Mouse (Mus musculus) retina, embryonic 14.5 days (tissue): Measurements from ENCODE around the gene Ttll5.

Experiments used
- DNase-seq: peaks from one replicate; pipeline ENCODE4 v3.0.0-alpha.2; 2015; ENCODE audit warnings: low spot score

The Ttll5 gene

DNA sequence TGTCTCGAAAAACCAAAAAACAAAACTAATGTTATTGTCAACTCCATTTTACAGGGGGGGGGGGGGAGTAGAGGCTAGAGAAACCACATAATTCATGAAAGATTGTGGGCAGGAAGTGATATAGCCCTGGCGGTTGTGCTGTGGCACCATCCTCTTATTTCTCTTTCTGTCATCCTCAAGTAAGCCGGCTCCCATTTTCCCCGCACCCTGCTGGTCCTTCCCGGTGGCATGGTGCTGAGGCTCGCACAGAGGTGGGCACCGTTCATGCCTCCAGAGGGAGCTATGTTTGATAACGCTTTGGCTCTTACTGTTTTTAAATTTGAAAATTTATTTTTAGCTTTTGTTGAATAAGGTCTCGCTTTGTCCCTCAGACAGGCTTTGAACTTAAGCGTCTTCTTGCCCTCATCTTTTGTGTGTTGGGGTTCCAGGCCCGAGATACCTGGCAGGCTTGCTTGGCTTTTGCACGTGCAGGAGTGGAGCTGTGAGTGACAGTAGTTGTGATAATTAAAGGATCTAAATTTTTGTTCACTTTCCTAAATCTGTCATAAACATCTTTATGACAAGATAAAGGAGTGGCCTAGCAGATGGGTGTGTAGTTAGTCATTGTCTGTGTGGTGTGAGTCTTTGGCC is 15.0 kb downstream of the Ttll5 start:
- no peak for DNase-seq

DNA sequence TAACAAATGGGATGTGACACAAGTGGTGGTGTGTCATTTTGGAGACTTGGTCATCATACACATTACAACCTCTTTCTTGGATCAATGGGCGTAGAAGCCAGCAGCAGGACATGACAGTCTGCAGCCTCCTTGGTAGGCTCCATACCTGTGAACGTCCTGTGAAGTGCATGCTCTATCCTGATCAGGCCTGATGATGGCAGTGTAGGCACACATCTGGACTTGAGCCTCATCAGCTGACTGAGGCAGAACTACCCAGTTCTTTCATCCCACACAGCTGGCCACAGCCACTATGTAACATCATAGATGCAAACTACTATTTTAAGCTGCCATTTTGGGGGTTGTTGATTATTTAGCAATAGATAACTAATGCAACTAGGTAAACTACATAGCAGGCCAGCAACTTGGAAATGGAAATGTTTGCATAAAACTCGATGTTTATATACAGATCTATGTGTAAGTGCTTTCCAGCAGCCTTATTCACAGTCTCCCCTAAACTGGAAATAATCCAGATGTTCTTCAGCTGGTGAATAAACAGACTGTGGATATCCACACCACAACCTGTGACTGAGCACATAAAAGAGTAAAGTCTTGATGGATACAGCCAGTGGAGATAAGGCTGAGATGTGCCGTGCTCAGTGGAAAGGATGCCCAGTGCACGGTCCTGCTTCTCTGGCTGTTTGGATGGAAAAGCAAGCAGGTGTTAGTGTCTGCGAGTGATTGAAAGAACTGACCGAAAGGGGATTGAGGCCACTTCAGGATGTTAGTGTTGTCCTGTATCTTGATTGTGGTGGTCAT is 23.9 kb downstream of the Ttll5 start:
- peak; percentile 32 for DNase-seq

DNA sequence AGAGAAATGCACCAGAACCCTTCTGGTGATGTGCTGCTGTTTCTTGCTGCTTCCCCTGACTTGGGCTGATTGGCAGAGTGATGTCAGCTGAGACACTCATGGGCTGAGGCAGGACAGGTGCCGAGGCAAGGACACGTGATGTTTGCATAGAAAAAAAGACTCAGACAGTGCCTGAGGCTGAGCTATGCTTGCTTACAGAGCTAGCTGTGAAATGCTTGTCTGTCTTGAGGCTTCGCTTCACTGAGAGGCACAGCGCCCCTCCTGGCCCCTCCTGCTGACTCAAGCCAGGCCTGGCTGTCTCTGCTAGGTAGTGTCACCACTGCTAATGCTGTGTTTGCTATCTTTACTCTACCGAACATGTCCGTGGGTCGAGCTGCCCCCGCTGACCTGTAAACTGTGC is 26.2 kb downstream of the Ttll5 start:
- no peak for DNase-seq

DNA sequence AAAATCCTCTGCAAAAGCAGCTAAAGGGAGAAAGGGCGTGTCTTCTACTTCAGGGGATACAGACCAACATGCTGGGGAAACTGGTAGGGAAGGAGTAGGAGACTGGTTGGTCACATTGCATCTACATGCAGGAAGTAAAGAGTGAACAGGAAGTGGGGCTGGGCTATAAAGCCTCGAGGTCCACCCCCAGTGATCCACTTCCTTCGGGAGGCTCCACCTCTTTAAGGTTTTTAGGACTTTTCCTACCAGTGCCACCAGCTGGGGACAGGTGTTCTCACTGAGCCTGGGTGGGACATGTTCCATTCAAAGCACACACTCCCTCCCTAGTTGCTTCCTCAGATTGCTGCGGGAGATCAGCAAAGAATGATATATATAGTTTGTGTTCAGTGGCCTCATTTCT is 29.4 kb downstream of the Ttll5 start:
- no peak for DNase-seq

DNA sequence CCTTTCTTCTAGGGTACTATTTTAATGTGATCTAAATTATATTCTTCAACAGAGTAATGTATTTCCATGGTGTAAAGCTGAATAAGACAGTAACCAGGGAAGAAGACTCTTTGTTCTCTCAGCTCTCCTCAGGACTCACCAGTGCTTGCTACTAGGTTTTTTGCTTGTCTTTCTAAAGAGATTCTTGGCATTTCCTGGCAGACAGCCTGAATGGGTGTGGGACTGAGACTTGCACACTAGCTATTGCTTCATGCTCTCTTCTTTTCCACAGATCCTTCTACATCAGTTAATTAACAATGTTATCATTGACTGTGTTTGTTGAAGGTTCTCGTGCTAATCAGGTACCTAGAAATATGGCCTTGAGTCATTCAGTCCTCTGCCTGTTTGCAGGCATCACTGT is 29.8 kb downstream of the Ttll5 start:
- no peak for DNase-seq

DNA sequence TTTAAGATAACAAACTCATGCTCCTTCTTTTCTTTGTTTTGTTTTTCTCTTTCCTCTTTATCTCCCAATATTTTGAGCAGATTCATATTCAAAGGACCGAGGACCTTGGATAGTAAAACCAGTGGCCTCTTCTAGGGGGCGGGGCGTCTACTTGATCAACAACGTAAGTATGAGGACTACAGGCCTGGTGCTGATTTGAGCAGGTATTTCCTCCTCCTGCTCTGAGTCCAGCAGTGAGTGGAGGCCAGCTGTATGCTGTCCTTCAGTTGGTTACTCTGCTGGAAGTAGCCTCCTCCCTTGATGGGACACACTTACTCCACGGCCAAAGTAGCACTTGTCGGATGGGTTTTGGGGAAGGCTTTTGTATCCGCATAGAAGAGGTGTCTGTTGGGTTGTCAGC is 32.8 kb downstream of the Ttll5 start:
- no peak for DNase-seq

DNA sequence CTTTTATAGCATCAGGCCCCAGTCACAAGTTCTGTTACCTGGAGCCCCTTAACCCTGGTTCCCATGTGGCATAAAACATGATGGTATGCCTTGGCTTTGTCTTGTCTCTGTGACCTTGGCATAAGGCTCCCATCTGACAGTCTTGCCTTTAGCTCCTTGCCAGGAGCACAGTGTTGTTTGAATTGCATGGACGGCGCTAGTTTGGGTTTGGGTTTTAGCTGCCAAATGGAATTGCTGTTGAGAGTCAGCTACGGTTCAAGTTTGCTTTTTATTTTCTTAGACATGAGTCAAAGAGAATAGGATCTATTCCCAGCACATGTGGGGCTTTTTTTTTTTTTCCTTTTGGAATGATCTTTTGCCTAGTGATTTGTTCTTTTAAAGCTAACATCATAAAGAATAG is 34.7 kb downstream of the Ttll5 start:
- DNase-seq, result no peak

DNA sequence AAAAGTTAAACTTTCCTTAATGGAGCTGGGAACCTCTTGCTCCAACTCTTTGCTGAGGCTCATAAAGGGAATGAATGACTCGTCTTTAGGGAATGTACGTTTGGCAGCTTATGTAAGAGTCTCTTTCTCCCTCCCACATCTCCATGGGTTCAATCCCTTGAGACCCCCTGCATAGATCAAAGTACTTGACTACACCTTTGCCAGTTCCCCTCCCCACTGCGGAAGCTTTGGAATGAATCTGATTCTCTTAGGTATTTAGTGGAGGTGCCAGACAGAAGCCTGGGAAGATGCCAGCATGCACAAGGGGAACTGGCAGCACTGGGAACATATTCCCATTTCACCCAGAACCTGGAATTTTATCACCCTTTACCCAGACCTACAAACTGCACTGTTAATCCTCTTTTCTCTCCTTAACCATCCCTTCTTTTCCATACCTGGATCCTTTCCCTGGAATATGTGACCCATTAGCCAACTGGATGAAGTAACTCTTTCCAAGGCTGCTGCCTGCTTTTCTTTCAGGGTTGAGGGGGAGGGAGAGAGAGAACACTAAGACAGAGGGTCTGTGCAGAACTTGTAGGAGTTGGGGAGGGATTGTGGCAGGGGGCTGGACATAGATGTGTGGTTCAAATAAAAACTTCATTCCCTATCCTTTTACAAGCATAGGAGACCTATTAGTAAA is 35.2 kb downstream of the Ttll5 start:
- DNase-seq, result no peak

DNA sequence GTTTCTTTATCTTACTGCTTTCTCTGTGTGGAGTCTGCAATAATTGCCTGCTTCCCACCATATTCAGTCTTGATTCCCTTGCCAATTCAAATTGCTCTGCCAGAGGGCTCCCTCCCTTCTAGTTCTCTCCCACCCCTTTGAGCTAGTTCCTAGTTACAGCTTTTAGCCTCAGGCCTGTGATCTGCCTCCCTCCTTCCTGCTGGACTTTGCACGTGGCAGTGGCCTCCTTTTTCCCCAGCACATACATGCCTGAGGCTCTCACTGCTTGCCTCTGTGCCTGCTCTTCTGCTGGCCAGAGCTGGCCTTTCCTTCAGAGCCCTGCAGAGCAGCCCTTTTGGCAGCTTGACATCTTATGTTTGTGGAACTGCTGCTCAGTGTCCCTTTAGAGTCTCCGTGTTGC is 38.1 kb downstream of the Ttll5 start:
- no peak for DNase-seq

DNA sequence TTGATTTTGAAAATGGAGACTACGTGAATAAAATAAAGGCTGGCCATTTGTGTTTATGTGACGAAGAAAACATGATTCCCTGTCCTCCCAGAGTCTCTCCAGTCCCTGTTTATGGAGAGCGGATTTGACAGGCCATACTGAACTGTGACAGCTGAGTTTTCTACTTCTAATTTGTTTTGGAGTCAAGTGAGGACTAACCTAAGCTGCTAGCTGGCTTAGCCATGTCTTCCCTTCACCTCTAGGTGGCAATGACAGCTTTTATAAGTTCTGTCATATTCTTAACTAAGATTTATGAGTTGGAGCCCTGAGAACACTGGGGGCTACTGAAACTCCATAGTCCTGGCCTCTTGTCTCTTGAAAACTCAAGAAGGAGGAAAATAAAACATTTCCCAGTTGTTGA is 41.1 kb downstream of the Ttll5 start:
- DNase-seq, result peak; percentile 56

DNA sequence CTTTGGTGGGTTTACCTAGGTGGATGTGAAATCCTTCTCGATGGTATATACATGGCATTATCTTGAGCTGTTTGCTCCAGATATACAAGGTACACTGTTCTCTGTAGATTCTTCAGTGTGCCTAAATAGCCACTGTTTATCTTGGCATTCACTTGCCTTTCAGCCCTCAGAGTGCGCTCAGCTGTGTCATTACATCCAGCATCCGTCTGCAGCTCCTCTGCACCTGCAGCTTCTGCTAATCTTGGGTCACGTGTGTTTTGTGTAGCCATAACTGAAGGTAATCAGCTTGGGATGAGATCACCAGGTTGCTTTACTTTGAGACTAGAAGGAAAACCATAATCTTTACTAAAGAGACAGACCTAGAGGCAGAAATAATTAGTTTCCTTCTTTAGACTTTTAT is 42.2 kb downstream of the Ttll5 start:
- no peak for DNase-seq

DNA sequence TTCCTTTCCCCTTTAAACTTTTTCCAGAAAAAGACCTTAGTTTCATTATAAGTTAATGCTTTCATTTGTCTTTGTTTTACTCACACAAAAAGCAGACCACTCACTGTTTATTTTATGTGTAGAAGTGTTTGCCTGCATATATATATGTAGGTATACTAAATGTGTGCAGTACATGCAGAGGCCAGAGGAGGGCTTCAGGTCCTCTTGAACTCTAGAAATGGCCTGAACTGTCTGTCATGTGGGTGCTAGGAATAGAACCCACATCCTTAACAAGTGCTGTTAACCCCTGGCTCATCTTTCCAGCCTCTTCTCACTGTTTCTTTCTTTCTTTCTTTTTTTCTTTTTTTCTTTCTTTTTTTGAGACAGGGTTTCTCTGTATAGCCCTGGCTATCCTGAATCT is 42.7 kb downstream of the Ttll5 start:
- DNase-seq, result peak; percentile 10

DNA sequence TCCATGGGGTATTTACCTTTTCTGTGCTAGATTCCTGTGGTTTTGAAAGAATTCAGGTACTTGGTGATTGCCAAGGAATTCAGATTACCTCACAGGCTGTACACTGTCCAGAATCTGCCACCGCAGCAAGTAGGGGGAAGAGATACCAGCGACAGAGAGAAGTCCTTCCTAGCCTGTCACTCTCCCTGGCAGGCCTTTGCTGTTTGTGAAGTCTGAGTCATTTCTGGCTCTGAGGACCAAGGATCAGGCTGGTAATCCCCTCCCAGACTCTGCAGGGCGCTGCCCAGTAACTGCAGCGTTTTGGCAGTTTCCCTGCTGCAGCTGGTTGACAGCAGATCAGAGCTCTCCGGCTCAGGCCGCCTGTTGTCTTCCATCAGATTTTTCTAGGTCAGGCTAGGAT is 45.0 kb downstream of the Ttll5 start:
- peak; percentile 57 for DNase-seq

DNA sequence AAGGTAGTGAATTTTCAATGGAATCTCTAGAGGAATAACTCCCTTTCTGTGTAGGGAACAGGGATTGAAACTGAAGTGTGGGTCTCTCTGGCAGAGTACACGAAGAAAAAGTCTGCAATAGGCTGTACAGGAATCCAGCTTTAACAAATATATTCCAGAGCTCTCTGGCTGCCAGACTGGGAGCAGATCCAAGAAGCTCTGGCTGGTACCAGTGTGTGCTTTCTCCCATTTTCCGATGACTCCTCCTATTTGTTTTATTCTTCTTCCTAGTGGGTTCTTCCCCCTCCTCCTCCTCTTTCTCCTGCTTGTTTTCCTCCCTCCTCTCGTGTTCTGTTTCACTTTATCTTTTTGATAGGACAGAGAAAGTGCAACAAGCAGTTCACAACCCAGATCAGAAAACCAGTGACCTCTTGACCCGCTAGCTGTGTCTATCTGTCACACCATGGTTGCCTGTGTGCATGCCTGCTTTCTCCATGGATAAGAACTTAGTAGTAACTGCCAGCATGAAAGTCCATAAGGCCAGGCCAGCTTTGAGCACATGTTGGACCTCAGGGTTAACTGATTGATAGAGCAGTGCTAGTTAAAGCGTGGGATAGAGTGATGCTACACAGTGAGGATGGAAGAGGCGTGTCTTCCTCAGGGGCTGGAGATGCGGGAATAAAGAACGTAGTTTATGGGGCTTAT is 55.3 kb downstream of the Ttll5 start:
- DNase-seq, result no peak

DNA sequence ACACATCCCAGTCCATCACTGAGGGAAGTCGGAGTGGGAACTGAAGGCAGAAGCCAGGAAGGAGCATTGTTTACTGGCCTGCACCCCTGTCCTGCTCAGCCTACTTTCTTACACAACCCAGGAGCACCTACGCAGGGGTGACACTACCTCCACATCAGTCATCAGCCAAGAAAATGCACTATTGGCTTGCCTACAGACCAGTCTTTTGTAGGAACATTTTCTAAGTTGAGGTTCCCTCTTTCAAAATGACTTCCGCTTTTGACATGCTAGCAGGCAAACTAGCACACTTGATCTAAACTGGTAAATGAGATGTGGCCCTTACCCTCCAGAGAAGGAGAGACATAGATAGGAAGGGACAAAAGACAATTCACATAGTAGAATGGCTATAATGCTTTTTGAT is 60.6 kb downstream of the Ttll5 start:
- DNase-seq, result no peak

DNA sequence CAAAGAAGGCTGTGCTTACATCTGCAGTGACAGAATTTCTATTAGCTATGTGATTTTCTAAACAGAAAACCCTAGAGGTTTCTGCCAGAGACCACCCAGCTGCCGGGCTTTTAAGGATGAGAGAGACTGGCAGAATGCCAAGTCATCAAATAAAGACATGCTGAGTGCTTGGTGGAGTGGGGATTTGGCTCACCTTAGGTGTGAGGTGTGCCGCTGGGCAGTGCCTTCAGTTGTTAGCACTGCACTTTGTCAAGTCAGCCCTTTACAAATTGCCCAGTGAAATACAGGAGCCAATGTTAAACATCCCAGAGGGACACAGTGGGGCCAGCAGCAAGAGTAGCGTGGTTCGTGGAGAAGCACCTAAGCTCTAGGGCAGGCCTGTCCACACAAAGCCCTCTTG is 65.6 kb downstream of the Ttll5 start:
- no peak for DNase-seq

DNA sequence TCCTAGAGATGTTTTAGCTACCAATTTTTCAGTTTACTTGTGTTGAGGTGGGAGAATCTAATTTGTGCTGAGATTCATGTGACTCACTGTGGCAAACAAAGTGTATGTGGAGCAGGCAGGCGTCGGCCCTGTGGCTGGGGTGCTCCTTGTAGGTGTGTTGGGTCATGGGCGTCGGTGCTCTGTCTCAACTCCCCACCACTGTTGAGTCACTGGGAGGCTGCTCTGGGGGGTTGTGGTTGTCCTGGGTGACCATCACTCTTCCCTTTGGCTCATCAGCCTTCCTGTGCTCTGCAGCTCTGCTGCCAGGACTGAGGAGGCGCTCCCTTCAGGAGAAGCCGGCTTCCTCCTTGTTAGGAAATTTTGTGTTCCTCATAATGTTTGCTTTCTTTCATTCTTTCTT is 79.5 kb downstream of the Ttll5 start:
- DNase-seq, result no peak

DNA sequence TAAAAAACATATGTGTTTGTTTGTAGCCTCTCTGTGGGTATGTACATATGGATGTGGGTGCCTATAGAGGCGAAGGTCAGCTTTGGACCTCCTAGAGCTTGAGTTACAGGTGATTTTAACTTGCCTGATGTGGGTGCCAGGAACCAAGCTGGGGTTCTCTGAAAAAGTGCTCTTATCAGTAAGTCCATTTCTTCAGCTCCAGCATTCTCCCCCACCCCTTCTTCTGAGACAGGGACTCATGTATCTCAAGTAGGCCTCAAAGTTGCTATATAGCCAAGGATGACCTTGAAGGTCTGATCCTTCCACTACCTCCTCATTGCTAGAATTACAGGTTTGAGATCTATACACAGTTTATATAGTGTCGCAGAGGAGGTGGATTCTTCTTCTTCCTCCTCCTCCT is 81.2 kb downstream of the Ttll5 start:
- DNase-seq, result no peak

DNA sequence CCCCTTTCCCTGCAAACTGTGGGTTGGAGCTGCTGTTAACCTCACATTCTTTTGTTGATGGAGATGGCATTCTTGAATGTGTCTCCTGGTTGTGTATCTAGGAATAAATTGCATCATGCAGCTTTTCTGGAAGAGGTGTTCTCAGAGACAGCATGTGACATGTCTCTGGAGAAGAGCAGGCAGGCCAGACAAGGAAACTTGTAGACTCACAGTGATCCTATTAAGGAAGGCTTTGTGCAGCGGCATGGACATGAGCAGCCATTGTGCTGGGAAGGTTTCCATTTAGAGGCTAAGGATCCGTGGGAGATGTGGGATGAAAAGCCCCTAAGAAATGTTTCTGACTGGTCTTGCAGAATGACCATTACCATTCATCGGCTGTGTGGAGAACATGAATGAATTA is 83.4 kb downstream of the Ttll5 start:
- DNase-seq, result no peak

DNA sequence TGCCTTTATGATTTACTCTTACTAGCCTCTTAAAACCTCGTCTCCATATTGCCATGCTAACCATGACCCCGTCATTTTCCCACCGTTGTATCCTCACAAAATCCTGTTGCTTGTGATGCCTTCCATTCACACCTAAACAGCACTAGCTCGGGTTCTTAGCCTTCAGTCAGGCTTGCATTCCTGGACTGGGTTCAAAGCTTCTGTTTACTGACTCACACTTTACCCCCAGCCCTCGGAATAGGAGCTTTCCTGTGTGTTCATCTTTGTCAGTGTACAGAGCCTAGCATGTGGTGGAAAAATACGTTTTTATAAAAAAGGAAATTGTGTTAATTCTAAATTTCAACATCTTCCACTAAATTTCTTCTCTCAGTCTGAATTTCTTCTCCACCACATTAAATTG is 86.4 kb downstream of the Ttll5 start:
- DNase-seq, result no peak

DNA sequence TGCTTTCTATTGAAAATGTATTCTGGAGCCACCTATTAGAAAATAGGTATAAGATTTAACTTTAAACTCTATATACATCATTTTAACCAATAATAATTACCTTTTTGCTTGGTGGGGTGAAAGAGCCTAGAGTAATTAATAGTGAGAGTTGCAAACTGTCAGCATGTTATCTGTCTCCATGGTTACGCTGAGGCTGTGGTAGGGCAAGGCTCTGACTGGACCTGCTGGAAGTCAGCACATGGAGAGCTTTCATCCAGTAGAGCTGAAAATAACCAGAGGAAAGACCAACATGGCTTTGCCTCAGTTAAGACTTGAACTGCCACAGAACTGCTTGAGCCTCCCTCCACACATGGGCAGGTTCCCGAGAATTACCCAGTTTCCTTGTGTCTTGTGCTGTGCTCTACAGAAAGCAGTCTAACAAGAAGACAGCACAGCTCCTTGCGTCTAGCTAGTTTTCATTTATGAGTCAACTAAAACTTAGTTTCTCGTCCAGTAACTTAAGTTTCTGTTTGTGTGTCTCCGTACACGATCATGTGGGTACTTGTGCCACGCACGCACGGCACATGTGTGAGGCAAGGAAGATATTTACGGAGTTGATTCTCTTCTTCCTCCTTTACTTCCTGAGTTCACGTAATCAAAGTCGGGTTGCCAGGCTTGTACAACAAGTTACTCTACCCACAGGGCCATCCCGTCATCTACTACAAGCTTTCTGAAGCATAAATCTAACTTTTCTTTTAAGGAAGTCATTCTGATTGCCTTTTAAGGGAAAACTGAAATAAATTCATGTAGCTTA is 88.4 kb downstream of the Ttll5 start:
- DNase-seq, result peak; percentile 16

DNA sequence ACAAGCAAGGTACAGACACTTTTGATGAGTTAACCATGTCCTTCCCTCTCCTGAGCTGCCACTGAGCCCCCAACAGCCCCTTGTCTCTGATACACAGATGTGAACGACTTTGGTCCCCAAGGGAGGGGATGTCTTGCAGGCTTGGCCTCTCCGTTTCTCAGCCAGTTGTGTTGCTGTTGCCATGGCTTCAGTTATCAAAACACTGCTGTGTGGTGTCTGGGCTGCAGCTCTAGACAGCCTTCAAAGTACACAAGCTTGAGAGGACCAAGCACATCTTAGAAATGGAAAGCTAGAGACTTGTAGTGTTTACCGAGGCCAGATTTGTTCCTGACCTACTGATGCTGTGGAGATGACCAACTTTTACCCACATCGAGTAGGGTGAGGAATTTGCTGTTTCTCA is 102.4 kb downstream of the Ttll5 start:
- no peak for DNase-seq
